Mouse (Mus musculus) heart, postnatal 0 days (tissue): ENCODE measurements around the gene Olfr906. TPM values are rescaled to one million over a fixed set of nuclear protein-coding genes. Genes with fewer than 3 reads are reported as not detected.

Source experiments
- ATAC-seq: fragments of 200-750 bp; cut with Nextera tagmentation; 2 replicates; pipeline ENCODE4 v1.8.0; 2017; ENCODE audit warnings: low read depth, moderate number of reproducible peaks, moderate library complexity; ENCODE audit not compliant: insufficient read depth
- DNase-seq: peaks from one replicate; pipeline ENCODE4 v3.0.0-alpha.2; 2016; ENCODE audit warnings: low spot score
- H3K27ac ChIP-seq: fragments of 300-500 bp; sonication (generic); 2 replicates; pipeline ENCODE4 v1.5.1; 2014; ENCODE audit warnings: low read depth, mild to moderate bottlenecking
- H3K27me3 ChIP-seq: fragments of 300-500 bp; sonication (generic); 2 replicates; pipeline ENCODE4 v1.6.1; 2014; ENCODE audit warnings: low read length, mixed read lengths; ENCODE audit not compliant: control insufficient read depth, insufficient read depth
- H3K36me3 ChIP-seq: fragments of 300-500 bp; sonication (generic); replicated peaks from 2 replicates; pipeline ENCODE4 v1.6.1; 2014; ENCODE audit warnings: low read length, mixed read lengths; ENCODE audit not compliant: control insufficient read depth, insufficient read depth
- H3K4me1 ChIP-seq: fragments of 300-500 bp; sonication (generic); 2 replicates; pipeline ENCODE4 v1.6.1; 2014; ENCODE audit warnings: antibody characterized with exemption; ENCODE audit not compliant: control insufficient read depth, insufficient read depth
- H3K4me2 ChIP-seq: fragments of 300-500 bp; sonication (generic); 2 replicates; pipeline ENCODE4 v1.6.1; 2014; ENCODE audit warnings: low read depth, mild to moderate bottlenecking, low read length, moderate library complexity
- H3K4me3 ChIP-seq: fragments of 300-500 bp; sonication (generic); 2 replicates; pipeline ENCODE4 v1.5.1; 2014; ENCODE audit warnings: low read depth, low read length
- H3K9ac ChIP-seq: fragments of 300-500 bp; sonication (generic); replicated peaks from 2 replicates; pipeline ENCODE4 v1.6.1; 2014; ENCODE audit warnings: low read depth, low read length, mixed read lengths
- H3K9me3 ChIP-seq: fragments of 300-500 bp; sonication (generic); replicated peaks from 2 replicates; pipeline ENCODE4 v1.6.1; 2016; ENCODE audit warnings: low read length; ENCODE audit not compliant: control insufficient read depth
- CTCF ChIP-seq: IDR thresholded peaks from 2 replicates; pipeline ENCODE4 v1.5.1; 2016; ENCODE audit warnings: antibody characterized with exemption, control low read depth, low read depth
- EP300 ChIP-seq: IDR thresholded peaks from 2 replicates; pipeline ENCODE4 v1.6.1; 2016; ENCODE audit warnings: antibody characterized with exemption, low read depth
- WGBS: fragments of 180-500 bp; shearing (Covaris S2); extraction: QIAGEN DNeasy Blood & Tissue Kit; methylation state at CpG from one replicate; pipeline ENCODE4 v1.1.7; 2014; 5-methylcytosine and 5-hydroxymethylcytosine counted together
- polyA plus RNA-seq: library from polyadenylated mRNA; unstranded; fragments of >200 nt; fragmentation: Nextera tagmentation; extraction: Ambion mirVana; gene quantifications from 2 replicates; pipeline ENCODE4 v1.2.1, GENCODE M21; 2015
- total RNA-seq: library from RNA; depleted of rRNA; stranded (reverse); fragments of >200 nt; gene quantifications from 2 replicates; pipeline ENCODE4 v1.2.3, GENCODE M21; 2014; ENCODE audit warnings: low replicate concordance; rRNA removed

The Olfr906 gene
- total and polyA plus RNA-seq, 2 experiments from 2014 or later = not detected

DNA sequence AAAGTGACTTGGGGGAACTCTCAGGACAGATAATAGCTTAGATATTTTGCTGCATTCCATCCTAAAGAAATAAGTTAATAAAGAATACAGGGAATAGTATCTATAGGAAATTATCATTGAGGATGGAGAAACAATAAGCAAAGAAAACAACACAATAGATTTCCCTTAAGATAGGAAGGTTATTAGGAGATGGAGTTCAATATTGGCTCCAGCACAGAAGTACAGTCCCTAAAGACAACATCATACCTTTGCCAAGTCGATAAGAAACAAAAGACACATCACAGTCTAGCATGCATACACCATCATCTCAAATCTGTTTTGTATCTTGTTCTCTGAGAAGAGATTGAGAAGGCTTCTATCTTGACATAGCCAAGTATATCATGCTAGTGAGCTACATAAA lies 34.4 kb downstream of the Olfr906 start, which contains the start of gene Olfr911-ps1:
Gene Olfr911-ps1 (plus strand): TSS at position 301 of the 400 bp plus-strand sequence.
- H3K27ac ChIP-seq = no peak within 1 kb of the TSS
- 54% methylated on average over 1 of the region's 1 CpGs for WGBS
- TF ChIP-seq CTCF (no peak), EP300 (no peak)

GRCm38 (mm10) chr9:38537549-38537948 lies 50.7 kb downstream of the Olfr906 start, which contains the start of gene Olfr910:
Olfr910 (plus strand) TSS chr9:38537849.
- no peaks in the 10 kb centered on the region for H3K4me1 ChIP-seq
- no peaks in the 10 kb centered on the region for H3K27me3 ChIP-seq
- TF ChIP-seq CTCF (no peak), EP300 (no peak)
- no peak within 1 kb of the TSS for H3K4me2 ChIP-seq
- H3K36me3 ChIP-seq = no peaks in the 10 kb centered on the region
- no peak within 1 kb of the TSS for H3K9ac ChIP-seq
- H3K27ac ChIP-seq = no peak within 1 kb of the TSS
- no peak within 1 kb of the TSS for H3K4me3 ChIP-seq
- DNase-seq = no peak
- peaks cover 4% of the 10 kb centered on the region; the same call in 1 of the 2 replicates for H3K9me3 ChIP-seq
- 79% methylated on average over 2 of the region's 2 CpGs for WGBS
- ATAC-seq = no peak

More for the DNA sequence above, 34.4 kb downstream of the Olfr906 start, which contains the start of gene Olfr911-ps1:
- Histone ChIP-seq H3K9ac (no peak within 1 kb of the TSS), H3K4me1 (no peaks in the 10 kb centered on the region), H3K9me3 (no peaks in the 10 kb centered on the region), H3K4me2 (no peak within 1 kb of the TSS), H3K27me3 (no peaks in the 10 kb centered on the region), H3K36me3 (no peaks in the 10 kb centered on the region), H3K4me3 (no peak within 1 kb of the TSS)
- ATAC-seq (no peak), DNase-seq (no peak)

Other genes with a start within 250 kb of the Olfr906 start
- not detected in 2 replicates for gene Olfr143, start 234.3 kb upstream of the Olfr906 start, total RNA-seq
- gene Olfr143, start 234.3 kb upstream of the Olfr906 start, polyA plus RNA-seq = not detected in 2 replicates
- not detected in 2 replicates for gene Olfr895, start 219.2 kb upstream of the Olfr906 start, total RNA-seq
- not detected in 2 replicates for gene Olfr895, start 219.2 kb upstream of the Olfr906 start, polyA plus RNA-seq
- gene Olfr896-ps1, start 196.0 kb upstream of the Olfr906 start, total RNA-seq = not detected in 2 replicates
- gene Olfr896-ps1, start 196.0 kb upstream of the Olfr906 start, polyA plus RNA-seq = not detected in 2 replicates
- not detected in 2 replicates for gene Olfr25, start 158.0 kb upstream of the Olfr906 start, total RNA-seq
- gene Olfr25, start 158.0 kb upstream of the Olfr906 start, polyA plus RNA-seq = not detected in 2 replicates
- gene Olfr898, start 138.7 kb upstream of the Olfr906 start, total RNA-seq = not detected in 2 replicates
- gene Olfr898, start 138.7 kb upstream of the Olfr906 start, polyA plus RNA-seq = not detected in 2 replicates
- not detected in 2 replicates for gene Olfr250, start 120.2 kb upstream of the Olfr906 start, total RNA-seq
- gene Olfr250, start 120.2 kb upstream of the Olfr906 start, polyA plus RNA-seq = not detected in 2 replicates
- not detected in 2 replicates for gene Olfr251, start 110.0 kb upstream of the Olfr906 start, total RNA-seq
- gene Olfr251, start 110.0 kb upstream of the Olfr906 start, polyA plus RNA-seq = not detected in 2 replicates
- gene Olfr147, start 85.4 kb upstream of the Olfr906 start, total RNA-seq = not detected in 2 replicates
- not detected in 2 replicates for gene Olfr147, start 85.4 kb upstream of the Olfr906 start, polyA plus RNA-seq
- gene Olfr901, start 57.6 kb upstream of the Olfr906 start, total RNA-seq = not detected in 2 replicates
- gene Olfr901, start 57.6 kb upstream of the Olfr906 start, polyA plus RNA-seq = not detected in 2 replicates
- gene Olfr902, start 39.4 kb upstream of the Olfr906 start, total RNA-seq = not detected in 2 replicates
- not detected in 2 replicates for gene Olfr902, start 39.4 kb upstream of the Olfr906 start, polyA plus RNA-seq
- gene Olfr904, start 23.9 kb upstream of the Olfr906 start, total RNA-seq = not detected in 2 replicates
- gene Olfr904, start 23.9 kb upstream of the Olfr906 start, polyA plus RNA-seq = not detected in 2 replicates
- not detected in 2 replicates for gene Olfr905, start 16.0 kb upstream of the Olfr906 start, total RNA-seq
- gene Olfr905, start 16.0 kb upstream of the Olfr906 start, polyA plus RNA-seq = not detected in 2 replicates
- not detected in 2 replicates for gene Olfr907, start 8.7 kb downstream of the Olfr906 start, total RNA-seq
- gene Olfr907, start 8.7 kb downstream of the Olfr906 start, polyA plus RNA-seq = not detected in 2 replicates
- gene Olfr911-ps1, start 34.5 kb downstream of the Olfr906 start, total RNA-seq = not detected in 2 replicates
- not detected in 2 replicates for gene Olfr911-ps1, start 34.5 kb downstream of the Olfr906 start, polyA plus RNA-seq
- not detected in 2 replicates for gene Olfr910, start 50.8 kb downstream of the Olfr906 start, total RNA-seq
- gene Olfr910, start 50.8 kb downstream of the Olfr906 start, polyA plus RNA-seq = not detected in 2 replicates
- gene Olfr912, start 93.1 kb downstream of the Olfr906 start, total RNA-seq = not detected in 2 replicates
- gene Olfr912, start 93.1 kb downstream of the Olfr906 start, polyA plus RNA-seq = not detected in 2 replicates
- gene Olfr913, start 105.7 kb downstream of the Olfr906 start, total RNA-seq = not detected in 2 replicates
- gene Olfr913, start 105.7 kb downstream of the Olfr906 start, polyA plus RNA-seq = not detected in 2 replicates
- gene Olfr914, start 118.0 kb downstream of the Olfr906 start, total RNA-seq = not detected in 2 replicates
- not detected in 2 replicates for gene Olfr914, start 118.0 kb downstream of the Olfr906 start, polyA plus RNA-seq
- gene Olfr916, start 172.8 kb downstream of the Olfr906 start, total RNA-seq = not detected in 2 replicates
- not detected in 2 replicates for gene Olfr916, start 172.8 kb downstream of the Olfr906 start, polyA plus RNA-seq
- not detected in 2 replicates for gene Olfr917, start 178.8 kb downstream of the Olfr906 start, total RNA-seq
- not detected in 2 replicates for gene Olfr917, start 178.8 kb downstream of the Olfr906 start, polyA plus RNA-seq
- not detected in 2 replicates for gene Olfr918, start 187.5 kb downstream of the Olfr906 start, total RNA-seq
- not detected in 2 replicates for gene Olfr918, start 187.5 kb downstream of the Olfr906 start, polyA plus RNA-seq
- gene Olfr919, start 216.6 kb downstream of the Olfr906 start, total RNA-seq = not detected in 2 replicates
- gene Olfr919, start 216.6 kb downstream of the Olfr906 start, polyA plus RNA-seq = not detected in 2 replicates
- 33.4 and 43.1 TPM in 2 replicates for gene Vwa5a, start 231.2 kb downstream of the Olfr906 start, total RNA-seq
- 17.1 and 18.5 TPM in 2 replicates for gene Vwa5a, start 231.2 kb downstream of the Olfr906 start, polyA plus RNA-seq